Mouse (Mus musculus) lung, postnatal 0 days (tissue): ENCODE measurements around the gene Parg.
A peak's percentile ranks its signal among the peaks of the same experiment; 100 is the strongest.

Experiments used
- CTCF ChIP-seq: IDR thresholded peaks from 2 replicates; pipeline ENCODE4 v1.5.1; 2016; ENCODE audit warnings: antibody characterized with exemption, mild to moderate bottlenecking
- EP300 ChIP-seq: IDR thresholded peaks from 2 replicates; pipeline ENCODE4 v1.6.1; 2016; ENCODE audit warnings: antibody characterized with exemption, mild to moderate bottlenecking, control low read depth

DNA sequence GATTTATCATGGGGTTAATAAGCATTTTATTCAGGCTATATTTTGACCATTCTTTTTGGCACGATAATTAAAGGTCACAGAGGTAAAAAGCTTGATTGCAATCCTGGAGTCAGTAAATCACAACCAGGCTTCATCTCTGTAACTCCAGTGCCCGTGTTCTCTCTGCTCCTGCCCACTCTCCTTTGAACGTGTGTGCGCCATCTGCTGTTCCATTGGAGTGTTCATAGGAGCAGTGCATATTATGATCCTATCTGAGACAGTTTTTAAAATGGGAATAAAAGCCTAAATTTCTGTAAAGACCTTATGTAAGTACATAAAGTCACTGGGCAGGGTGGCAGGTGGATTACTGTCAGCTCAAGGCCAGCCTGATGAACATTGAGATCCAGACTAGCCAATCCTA is 40.7 kb downstream of the Parg start:
- peak; percentile 24 for TF ChIP-seq CTCF
- no peak for TF ChIP-seq EP300
